Mouse (Mus musculus): ENCODE data around the gene Tgfb3.

GRCm38 (mm10) chr12:86128122-86128521 is 49.3 kb upstream of the Tgfb3 start:
- TF ChIP-seq EP300 (IDR thresholded peaks at IDR 0.05; ENCODE audit: low read depth) (no peak), CTCF (IDR thresholded peaks at IDR 0.05; ENCODE audit: low read depth) (no peak)
